Mouse (Mus musculus) ovary, postnatal 36 days (tissue): Measurements from ENCODE around the gene Robo1.

Experiments used
- DNase-seq: peaks from one replicate; pipeline ENCODE4 v3.0.0; 2022; ENCODE audit warnings: low spot score, mixed read lengths

Robo1 gene

DNA sequence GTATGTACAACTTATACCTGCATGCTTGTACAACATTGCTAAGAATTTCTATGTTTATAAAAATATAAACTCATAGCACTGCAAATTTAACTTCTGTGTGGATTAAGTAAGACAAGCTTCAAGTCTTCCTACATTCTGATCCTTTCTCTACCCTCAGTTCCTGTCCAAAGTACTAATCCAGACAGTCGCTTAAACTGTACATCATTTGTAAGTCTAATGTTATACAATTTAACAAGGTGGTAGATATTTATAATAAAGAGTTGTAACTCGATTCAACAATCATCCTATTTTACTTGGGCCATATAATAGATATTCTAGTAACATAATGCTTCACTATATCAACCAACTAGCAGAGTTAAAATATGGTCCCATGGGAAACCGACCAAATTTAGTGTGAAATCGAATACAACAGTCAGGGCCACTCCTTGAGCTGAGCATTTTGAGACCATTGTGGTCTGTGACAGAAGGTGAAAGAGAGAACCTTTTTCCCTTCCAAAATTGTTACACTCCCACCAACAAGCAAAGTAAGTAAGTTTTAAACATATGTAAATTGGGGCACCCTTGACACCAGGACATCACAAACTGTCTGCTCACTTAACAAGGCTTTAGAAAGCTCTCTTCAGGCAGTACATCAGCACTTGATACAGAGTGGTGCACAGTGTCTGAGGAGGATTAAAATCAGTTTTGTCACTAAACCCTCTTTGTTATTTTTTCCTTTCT is 295.5 kb downstream of the Robo1 start:
- DNase-seq: no peak

DNA sequence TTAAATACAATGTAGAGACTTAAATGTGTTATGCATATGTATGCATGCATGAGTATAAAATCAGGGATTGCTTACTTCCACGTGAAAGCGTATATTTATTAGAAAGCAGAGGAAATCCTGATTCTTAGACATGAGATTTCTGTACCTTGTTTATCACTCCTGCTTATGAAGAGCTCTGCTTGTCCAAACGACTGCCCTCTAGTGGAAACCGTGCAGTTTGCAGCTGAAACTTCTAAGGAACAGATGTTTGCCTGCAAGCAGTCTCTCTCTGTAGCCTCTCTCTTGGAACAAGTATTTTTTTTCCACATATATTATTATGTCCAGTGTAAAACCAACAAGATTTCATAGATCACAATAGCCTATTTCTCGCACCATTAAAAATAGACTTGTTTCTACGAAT is 297.0 kb downstream of the Robo1 start:
- DNase-seq: peak; percentile 58

DNA sequence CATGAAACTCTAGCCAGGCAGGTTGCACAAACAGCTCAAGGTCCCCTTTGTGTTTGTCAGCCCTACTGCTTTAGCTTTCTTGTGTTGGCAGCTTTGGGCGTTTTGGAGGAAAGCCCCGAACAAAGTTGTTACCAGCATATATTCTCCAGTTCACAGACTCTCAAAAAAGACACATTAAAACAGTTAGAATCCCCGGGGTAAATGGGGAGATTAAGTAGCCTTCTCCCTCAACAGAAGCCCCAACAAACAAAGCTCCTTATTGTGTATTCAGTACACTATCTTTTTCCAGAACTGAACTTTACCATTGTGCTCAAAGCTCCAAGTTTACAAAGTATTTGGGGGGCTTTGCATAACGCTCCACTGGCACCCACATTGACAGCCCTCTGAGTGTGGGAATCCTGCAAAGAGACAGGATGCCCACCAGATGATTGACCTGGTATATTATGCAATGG is 302.6 kb downstream of the Robo1 start:
- no peak for DNase-seq

DNA sequence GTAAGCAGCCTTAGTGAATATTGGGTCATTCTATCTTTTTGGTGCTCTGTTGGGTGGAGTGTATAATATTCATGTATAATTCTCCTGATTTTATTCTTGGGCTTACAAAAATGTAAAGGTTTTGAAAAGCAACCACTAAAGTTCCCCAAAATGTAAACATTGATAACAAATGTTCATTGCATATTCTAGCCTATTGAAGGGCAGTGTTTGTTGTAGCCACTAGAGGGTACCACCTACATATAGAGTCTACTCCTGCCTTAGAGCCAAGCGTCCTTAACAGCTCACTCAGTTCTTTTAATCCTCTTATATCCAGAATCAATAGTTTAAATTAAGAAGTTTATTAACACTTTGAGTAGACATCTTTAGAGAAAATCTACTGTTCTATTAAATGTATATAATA is 306.8 kb downstream of the Robo1 start:
- no peak for DNase-seq

DNA sequence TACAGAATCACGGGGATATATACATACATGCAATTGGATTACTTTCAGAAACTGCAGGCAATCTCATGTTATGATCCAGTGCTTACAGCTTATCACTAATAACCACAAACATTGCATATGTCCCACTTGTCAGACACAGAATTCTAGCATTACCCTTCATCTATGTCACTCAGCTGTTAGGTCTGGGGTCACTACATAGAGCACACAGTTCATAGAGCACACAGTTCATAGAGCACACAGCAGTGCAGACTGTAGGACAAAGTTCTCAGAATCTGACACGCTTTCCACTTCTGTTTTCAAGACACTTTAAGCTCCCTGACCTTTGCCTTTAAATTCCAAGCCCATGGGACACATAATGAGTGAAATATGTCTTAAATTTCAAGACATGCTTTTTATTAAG is 307.3 kb downstream of the Robo1 start:
- no peak for DNase-seq

DNA sequence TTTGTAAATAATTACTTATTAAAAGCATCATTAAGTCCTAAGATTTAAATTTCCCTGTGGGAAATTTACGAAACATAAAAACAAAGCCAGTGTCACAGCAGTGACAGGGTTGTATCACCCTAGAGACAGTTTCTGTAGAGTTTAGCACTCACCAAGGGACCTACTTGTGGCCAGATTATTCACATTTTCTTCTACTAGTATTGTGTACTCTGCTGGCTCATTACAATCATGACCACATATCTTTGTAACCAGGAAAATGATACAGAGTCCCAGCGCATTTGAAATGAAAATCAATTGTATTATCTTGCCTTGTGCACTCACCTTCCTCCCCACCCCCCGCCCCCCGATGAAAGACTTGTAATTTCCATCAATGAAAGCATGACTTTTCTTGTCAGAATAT is 314.3 kb downstream of the Robo1 start:
- DNase-seq: no peak

DNA sequence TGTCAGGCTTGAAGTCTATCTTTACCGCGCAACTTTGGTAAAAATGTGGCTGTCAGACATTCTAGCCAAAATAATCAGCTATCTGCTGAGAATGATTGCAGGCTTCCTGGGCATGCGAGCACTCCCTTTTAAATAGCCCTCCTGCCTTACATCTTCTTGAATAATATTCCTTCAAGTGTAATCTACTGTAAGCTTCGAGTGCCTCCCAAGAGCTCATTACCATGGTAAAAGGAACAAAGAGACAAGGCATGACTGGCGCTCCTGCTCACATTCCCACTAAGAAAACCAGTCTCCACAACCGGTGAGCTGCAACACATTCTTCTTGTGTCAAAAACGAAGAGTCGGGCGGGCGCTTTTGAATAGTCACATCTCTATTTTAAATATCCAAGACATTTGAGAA is 314.8 kb downstream of the Robo1 start:
- no peak for DNase-seq

DNA sequence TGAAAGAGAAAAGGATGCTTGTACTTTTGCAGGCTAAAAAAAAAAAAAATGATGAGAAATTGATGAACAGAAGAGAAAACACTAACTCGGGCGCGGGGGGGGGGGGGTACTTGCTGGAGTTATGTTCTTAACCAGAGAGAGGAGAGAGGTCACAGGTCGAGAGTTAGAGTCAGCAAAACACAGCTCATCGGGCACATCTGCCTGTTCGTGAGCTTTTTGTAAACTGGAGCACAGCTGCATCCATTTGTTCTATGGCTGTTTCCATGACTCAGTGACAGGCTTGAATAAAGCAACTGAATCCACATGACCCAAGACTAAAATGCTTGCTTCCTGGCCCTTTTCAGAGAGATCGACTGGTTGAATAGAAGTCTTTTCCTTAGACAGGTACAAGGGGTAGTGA is 325.7 kb downstream of the Robo1 start:
- no peak for DNase-seq

DNA sequence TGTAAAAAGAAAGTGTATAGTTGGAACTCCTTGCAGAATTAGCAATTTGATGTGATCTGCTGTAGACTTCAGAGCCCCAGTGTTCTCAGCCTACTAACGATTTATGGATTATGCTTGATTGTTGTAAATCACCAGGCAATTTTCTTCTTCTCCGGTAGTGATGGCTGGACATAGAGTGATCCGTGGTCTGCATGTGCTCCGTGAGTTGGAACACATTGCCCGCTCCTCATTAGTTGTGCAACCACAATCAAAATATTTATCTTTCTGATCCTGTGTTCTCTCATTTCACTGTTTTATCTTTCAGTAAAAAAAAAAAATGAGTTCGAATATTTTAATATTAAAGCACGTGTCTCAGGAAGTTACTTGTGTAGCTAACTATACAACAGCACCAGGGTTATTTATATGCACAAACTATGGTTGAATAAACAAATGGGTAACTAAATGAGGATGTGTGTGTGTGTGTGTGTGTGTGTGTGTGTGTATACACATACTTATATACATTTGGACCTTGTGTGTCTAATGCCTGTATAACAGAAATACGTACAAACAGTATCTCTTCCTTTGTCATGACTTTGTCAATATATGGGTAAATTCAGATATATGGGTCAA is 331.3 kb downstream of the Robo1 start:
- no peak for DNase-seq

DNA sequence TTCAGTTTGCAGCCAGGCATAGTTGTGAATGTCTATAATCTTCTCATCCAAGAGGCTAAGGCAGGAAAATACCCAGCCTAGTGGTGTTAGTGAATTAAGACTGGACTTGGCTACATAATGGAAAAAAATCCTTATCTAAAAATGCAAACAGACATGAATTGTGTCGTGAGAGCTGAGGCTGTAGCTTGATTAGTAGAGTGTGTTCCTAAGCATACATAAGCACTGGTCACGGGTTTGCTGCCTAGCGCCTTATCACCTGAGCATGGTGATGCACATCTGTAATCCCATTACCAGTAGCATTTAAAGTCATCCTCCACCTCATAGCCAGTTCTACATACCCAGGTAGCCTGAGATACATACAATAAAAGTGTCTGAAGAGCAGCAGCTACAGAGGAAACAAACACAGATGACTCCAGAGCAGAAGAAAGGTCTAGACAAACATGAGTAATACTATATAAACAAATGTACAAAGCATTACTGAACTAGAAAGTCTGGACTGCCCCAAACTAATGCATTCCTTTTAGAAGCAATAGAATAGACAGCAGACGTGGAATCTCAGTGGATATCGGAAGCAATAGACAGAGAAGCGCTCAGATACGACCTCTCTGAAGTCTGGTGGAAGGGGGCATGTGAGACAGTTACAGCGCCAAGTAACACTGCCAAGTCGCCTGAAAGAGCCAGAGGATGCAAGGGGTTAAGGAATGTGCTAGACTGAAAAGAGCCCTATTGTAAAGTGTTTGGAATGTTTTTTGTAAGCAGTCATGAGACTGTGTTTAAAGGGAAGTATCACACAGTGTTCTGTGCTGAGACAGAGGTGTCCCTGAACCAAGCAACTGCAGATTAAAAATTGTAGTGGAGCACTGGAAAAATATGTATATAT is 333.1 kb downstream of the Robo1 start:
- DNase-seq: no peak

DNA sequence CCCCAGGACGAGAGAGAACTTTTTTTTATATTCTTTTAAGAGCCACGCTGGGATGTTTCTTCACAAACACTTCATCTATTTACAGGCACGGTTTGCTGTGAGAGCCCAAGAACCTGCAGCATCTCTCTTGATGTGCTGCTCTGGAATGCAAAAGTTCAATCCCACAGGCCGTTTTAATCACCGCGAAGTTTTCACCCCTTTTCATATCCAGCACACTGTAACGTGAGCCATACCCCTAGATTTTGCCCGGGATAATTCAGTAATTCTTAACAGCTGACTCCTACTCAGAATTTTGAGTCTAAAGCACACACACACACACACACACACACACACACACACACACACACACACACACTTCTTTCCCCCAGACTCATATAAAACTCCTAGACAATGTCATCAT is 337.8 kb downstream of the Robo1 start:
- DNase-seq: no peak

DNA sequence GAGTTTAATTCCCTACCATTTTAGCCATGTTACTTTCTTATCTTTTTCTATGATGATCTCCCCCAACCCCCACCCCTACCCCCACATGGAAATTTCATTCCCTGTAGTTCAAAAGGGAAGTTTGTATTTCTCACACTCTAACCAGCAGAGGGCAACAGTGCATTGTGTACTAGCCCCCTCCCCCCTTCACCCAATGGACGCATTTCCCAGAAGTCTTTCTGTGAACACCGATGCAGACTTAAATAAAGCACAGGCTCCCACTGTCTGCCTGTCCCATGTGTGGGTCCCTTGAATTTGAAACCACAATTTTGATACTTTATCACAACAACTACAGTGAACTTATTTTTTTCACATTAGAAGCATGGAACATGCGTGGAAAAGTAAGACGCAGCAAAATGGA is 341.2 kb downstream of the Robo1 start:
- DNase-seq: peak; percentile 8

DNA sequence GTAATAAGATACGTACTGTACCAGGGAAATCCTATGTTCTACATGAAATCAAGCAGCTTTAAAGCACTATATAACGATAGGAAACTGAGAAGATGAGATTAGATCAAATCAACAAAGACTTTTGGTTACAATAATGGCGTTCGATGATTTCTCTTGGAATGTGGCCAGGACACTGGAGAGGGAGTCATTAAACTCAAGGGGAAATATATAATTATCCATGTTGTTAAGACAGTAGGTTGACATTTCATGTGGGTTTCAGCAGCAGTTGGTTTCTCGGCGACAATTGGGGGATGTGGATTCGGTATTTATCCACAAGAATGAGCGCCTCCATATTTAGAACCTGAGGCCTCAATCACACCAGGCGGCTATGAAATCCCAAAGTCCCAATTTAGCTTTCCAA is 347.3 kb downstream of the Robo1 start:
- no peak for DNase-seq

DNA sequence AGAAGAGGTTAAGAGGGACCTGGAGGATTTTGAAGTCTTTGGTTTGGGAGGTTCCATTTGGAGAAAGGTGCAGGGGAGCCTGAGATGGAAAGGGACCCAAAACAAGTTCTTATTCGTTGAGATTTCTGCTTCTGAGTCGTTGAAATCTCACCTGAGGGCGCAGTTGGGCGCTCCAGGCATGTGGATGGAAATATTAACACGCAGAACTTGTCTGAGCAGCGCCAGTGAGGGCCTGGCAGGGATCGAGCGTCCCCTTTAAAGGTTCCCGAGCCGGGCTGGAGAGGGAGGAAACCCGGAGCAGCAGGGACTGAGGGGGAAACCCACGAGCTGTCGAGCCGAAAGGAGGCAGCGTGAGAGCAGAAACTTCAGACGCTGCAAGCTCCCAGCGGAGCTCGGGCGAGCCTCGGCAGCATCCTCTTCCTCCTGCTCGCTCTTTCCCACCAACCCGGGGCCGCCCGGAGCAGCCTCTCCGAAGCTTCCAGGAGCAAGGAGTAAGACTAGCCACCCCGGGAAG is 354.8 kb downstream of the Robo1 start:
- peak; percentile 79 for DNase-seq

DNA sequence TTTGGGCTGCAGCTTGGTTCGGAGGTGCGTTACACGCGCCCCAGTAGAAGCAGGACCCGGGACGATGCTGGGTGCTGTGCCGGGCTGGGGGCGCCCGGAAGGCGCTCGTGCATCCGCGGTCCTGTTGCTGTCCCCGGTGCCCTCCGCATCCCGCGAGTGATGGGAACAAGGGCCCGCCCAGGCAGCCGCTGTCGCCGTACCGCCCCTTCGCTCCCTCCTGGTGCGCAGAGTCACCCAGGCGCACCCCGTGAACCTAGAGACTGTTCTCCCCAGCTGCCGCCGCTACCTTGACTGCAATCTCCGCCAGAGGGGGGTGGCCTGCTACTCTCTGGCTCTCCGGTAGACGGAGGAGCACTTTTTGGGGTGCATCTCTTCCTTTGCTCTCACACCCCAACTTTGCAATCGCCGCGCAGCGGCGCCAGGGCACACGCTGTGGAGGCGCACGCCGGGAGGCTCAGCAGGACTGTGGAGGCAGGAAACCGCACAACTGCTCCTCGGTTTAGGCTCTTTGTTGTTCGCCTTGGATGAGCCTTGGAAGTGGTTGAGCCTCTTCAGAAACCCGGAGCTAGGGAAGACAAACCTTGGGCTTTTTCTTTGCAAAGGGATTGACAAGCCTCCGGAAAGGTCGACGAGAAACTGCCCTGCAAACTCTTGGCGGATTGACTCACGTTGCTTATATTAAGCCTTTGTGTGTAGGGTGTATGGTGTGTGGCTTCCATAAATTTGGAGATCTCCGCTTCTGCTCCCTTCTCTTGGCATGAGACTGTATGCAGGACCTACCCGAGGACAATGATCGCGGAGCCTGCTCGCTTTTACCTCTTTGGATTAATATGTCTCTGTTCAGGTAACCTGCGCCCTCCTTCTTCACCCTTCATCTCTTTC is 355.5 kb downstream of the Robo1 start:
- peak; percentile 64 for DNase-seq

DNA sequence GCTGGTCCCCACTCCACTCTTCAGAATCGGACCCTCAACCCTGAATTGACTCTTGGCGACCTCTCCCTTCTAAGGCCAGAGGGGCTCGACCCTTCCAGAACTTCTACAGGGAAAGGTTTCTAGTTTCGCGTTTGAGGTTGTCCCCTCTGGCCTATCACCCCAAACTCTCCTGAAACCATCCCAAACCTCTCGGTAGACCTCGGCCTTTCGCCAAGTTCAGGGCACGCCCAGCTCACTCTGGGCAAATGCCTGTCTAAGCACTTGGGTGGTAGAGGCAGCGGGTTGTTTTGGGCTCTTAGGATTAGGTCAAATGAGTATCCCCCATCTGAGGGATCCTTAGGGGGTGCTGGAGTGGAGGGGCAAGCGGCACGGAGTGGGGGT is 356.1 kb downstream of the Robo1 start:
- peak; percentile 30 for DNase-seq

DNA sequence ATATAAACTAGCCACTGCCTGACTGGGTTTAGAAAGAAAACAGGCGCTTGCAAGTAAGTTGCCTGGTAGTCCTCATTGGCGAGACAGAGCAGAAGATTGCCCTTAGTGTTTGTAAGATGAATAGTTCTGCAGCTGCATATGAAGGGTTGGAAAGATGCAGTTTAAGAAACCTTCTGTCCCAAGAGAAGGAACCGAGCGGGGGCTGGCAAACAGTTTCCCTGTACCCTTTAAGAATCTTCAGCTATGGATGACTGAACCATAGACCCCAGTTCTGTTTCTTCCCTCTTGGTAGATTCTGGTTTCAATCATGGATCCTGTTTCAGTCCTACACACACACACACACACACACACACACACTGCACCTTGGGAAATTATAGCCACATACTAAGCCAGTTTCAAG is 356.7 kb downstream of the Robo1 start:
- no peak for DNase-seq

DNA sequence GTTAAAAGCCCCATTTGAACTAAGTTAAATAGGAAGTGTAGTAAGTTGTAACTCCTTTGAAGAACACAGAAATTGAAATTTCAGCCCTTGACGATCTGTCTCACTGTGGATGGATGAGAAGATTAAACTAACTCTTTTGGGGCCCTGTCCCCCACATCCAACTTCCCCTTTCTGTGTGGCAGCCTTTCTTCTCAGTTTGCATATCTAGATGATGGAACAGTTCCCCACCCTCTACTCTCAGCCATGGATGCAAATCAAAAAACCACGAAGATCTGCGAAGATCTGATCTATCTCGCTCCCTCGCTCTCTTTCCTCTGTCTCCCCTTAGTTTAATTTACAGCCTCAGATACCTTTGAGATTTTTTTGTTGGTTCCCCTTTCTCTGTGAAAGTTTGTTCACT is 357.3 kb downstream of the Robo1 start:
- DNase-seq: no peak

DNA sequence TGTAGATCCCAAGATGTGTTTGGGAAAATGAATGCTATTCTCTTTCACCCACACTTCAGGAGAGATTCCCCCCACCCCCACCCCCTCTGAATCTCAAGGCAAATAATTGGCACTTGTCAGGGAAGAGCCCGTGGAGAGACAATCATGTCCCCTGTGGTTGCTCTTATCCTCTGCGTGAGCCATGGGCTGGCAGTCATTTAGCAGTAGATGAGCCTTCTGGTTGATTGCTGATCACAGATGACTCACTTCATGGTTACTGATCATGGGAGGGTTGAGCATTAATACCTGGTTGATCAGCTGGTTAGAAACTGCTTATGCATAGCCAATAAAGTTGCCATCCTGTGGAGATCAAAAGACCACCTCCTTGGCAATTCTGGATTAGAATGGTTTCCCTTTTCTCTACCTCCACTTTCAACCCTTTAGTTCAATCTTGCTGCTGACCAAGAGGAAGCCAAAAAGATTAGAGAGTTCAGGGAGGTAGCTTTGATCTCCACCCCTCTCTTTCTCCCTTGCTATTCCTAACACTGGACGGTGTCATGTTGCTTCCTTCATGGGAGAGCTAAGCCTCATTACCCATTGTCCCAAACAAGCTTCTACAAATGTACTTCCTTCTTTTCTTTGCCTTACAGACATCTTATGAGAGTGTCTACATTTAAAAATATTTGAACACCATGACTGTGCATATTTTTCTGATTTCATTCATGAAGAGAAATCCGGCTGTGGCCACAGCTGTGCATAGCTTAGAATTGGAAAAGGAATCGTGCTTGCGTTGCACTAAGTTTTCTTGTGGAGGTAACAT is 362.3 kb downstream of the Robo1 start:
- DNase-seq: no peak

DNA sequence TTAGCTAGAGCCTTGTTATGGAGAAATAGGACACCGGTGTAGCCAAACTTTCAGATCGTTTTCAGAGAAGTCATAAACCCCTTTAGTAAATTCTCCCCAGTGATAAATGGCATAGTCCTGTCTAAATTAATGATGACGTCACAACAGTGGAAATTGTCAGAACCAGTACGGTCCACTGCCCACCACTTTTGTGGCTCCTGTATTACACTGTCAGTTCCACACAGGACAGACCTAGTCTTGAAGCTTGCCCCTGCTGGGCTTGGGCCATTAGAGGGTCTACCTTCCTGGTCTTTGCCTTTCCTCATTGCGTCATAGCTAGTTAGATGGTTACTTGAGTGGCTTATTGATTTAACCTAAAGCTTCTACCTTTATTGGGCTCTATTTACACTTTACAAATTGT is 369.1 kb downstream of the Robo1 start:
- no peak for DNase-seq

DNA sequence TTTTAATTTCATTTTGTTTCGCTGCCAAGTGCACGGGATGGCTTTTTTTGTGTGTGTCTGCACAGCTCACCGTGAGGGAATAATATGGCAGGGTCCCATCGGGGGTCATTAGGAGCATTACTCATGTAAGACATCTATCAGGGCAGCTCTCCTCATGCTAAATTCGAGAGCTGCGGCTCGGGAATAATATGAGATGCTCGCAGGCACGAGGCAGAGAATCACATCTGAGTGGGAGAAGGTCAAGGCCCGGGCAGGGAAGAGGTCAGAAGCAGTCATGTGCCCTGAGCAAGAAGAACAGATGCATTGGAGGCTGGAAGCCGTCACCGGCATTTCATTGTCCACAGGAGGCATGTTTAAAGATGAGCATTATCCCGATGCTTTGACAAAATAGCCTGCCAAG is 370.3 kb downstream of the Robo1 start:
- DNase-seq: no peak
